Mouse (Mus musculus): ENCODE measurements around the gene Ubqln4. TPM values are rescaled to one million over a fixed set of nuclear protein-coding genes. Genes with fewer than 3 reads are reported as not detected.

Ubqln4 gene
- polyA plus RNA-seq, 1 experiment from 2014 or later: 18.4 TPM

DNA sequence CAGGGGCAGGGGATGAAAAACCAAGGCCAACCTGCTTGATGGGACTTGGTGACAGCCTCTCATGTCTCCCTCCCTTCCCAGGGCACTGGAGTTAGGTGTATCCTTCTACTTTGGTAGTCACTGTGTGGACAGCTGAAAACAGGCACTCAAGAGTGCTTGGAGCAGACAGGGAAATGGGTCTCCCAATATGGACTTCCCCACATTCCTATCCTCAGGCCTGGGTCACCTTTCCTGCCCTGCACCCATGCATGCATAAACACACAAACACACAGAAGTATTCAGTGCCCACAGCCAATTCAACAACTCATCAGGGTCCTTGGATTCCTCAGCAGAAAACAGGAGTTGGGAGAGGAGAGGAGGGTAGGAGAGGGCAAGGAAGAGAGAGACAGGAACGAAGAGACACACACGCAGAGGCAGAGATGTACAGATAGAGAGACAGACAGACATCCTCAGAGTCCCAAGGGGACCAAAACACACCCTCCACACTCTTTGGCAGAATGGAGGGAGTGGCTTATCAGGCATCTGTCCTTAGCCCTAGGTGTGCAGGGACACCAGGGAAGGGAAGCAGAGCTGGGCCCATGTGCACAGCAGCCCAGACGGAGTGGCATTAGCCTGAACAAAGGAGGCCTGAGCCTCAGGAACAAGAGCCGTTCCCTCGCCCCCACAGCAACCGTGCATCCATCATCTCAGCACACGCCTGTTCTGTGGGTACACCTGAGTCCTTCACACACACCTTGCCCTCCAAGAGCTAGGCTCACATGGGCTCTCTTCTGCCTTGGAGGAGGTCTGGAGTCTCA lies 24.2 kb upstream of the Ubqln4 start:
- Histone ChIP-seq H3K36me3 (ENCODE audit: insufficient read depth, low read length) (no peaks in the 10 kb centered on the region), H3K9ac (replicated peaks; ENCODE audit: low read depth) (no peak overlapping the region), H3K4me2 (replicated peaks; ENCODE audit: low read depth, low read length) (no peak overlapping the region), H3K4me3 (ENCODE audit: low read depth, low read length) (no peak overlapping the region), H3K27me3 (replicated peaks; ENCODE audit: insufficient read depth, low read length) (no peaks in the 10 kb centered on the region), H3K27ac (ENCODE audit: low read length) (no peak overlapping the region), H3K9me3 (ENCODE audit: low read length) (no peaks in the 10 kb centered on the region), H3K4me1 (ENCODE audit: insufficient read depth, low read depth, low read length) (peaks cover 10% of the 10 kb centered on the region; the same call in 1 of the 2 replicates)
- TF ChIP-seq CTCF (IDR thresholded peaks at IDR 0.05): no peak
- TF ChIP-seq EP300 (IDR thresholded peaks at IDR 0.05): no peak
- DNase-seq (ENCODE audit: low spot score) (no peak), ATAC-seq (no peak)
- WGBS: 45% methylated on average over 7 of the region's 7 CpGs

DNA sequence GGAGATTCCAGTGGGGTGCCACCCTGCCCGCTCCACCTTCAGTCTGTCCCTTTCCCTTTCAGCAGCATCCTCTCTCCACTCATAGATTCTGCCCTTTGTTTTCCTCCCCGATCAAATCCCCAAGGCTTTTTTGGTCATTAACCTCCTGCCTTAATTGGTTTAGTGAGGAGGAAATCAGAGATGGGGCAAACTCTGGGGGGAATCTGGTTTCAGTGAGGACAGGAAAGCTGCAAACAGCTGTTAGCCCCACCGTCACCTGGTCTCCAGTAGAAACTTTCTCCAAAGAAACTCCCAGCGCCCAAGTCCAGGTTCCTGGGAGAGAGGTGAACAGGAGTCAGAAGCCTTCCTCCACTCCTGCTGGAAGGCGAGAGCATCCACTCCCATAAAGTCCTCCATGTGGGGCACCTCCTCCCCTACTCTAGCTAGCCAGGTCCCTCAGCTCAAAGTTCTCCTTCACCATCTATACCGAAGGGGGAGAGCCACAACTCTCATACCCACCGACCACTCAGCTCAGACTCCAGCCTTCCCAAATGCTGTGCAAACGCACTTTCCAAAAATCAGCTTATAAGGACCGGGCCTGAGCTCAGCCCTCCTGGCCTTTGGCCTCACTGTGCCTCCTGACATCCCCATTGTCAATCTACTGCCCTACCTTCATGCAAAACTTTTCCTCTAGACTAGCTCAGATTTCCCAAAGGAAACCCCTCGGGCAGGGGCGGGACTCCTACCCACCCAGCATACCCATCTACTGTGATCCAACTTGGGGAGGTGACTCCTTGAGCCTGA lies 23.3 kb upstream of the Ubqln4 start:
- no peak overlapping the region for H3K27ac ChIP-seq (ENCODE audit: low read length)
- no peaks in the 10 kb centered on the region for H3K27me3 ChIP-seq (replicated peaks; ENCODE audit: insufficient read depth, low read length)
- DNase-seq (ENCODE audit: low spot score) (no peak), ATAC-seq (no peak)
- peaks cover 10% of the 10 kb centered on the region; the same call in 1 of the 2 replicates for H3K4me1 ChIP-seq (ENCODE audit: insufficient read depth, low read depth, low read length)
- H3K4me3 ChIP-seq (ENCODE audit: low read depth, low read length): no peak overlapping the region
- no peaks in the 10 kb centered on the region for H3K36me3 ChIP-seq (ENCODE audit: insufficient read depth, low read length)
- WGBS: 25% methylated on average over 11 of the region's 11 CpGs
- H3K9me3 ChIP-seq (ENCODE audit: low read length): no peaks in the 10 kb centered on the region
- H3K4me2 ChIP-seq (replicated peaks; ENCODE audit: low read depth, low read length): peak overlapping the region; percentile 98
- TF ChIP-seq EP300 (IDR thresholded peaks at IDR 0.05) (no peak), CTCF (IDR thresholded peaks at IDR 0.05) (no peak)
- H3K9ac ChIP-seq (replicated peaks; ENCODE audit: low read depth): no peak overlapping the region

DNA sequence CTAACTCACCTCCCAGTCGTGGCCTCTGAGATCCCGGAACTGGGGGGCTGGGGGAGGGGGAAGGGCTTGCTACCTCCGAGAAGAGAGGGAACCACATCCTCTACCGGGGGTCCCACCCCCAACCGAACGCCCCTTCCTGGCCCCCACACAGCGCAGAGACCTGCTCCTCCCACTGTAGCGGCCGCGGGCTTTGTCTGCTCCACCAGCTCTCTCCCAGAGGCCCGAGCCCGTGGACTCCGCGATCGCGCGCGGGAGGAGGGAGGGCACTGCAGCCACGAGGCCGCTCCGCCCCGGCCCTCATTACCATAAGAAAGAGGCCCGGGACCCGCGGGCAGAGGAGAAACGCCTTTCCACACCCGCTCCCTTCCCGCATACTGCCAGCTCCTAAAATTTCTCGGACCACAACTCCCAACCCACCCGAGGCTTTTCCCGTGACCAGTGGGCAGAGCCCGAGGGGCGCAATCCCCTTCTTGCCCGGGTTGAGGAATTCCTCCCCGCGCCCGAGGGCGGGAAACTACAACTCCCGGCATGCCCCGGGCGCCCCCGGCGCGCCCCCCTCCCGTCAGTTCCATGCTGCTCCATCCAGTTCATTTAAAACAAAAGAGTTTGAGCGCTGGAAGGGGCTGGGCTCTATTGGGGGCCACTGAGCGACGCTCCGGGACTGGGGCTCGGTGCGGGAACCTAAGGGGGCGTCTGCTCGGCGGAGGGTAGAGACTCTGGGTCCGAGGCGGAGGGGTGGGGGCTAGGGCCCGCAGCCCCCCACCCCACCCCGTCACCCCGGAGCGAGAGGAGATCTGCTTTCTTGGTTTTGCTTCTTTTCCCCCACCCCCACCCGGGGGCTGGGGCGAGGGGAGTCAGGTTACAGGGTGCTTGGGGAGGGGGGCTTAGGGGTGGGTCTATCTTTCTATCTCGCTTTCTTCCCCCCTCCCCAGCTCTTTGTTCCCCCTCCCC lies 21.9 kb upstream of the Ubqln4 start:
- TF ChIP-seq CTCF (IDR thresholded peaks at IDR 0.05) (no peak; the same call in 1 of the 2 replicates), EP300 (IDR thresholded peaks at IDR 0.05) (0 out of 2 replicates have a peak, but pooled peaks have one; percentile 30)
- 1% methylated on average over 52 of the region's 63 CpGs for WGBS
- Histone ChIP-seq H3K4me2 (replicated peaks; ENCODE audit: low read depth, low read length) (peak overlapping the region; percentile 98), H3K27me3 (replicated peaks; ENCODE audit: insufficient read depth, low read length) (no peaks in the 10 kb centered on the region), H3K36me3 (ENCODE audit: insufficient read depth, low read length) (no peaks in the 10 kb centered on the region), H3K4me1 (ENCODE audit: insufficient read depth, low read depth, low read length) (peaks cover 16% of the 10 kb centered on the region; the same call in 1 of the 2 replicates), H3K27ac (ENCODE audit: low read length) (peak overlapping the region; percentile 79), H3K9me3 (ENCODE audit: low read length) (no peaks in the 10 kb centered on the region), H3K9ac (replicated peaks; ENCODE audit: low read depth) (peak overlapping the region; percentile 65), H3K4me3 (ENCODE audit: low read depth, low read length) (peak overlapping the region; percentile 79)
- ATAC-seq (peak; percentile 82), DNase-seq (ENCODE audit: low spot score) (peak; percentile 87)

DNA sequence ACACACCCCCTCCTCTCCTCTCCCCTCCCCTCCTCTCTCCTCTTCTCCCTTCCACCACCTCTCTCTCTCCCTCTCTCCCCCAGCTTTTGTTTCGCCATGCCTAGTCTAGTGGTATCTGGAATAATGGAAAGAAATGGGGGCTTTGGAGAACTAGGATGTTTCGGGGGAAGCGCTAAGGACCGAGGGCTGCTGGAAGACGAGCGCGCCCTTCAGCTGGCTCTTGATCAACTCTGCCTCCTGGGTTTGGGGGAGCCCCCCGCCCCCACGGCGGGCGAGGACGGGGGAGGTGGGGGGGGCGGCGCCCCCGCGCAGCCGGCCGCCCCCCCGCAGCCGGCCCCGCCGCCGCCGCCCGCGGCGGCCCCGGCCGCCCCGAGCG lies 21.3 kb upstream of the Ubqln4 start, which contains the start of gene Mex3a:
Gene Mex3a, plus strand, starts transcription at position 97 of the 376 bp plus-strand sequence.
- WGBS: 2% methylated on average over 7 of the region's 31 CpGs
- ATAC-seq: no peak
- Histone ChIP-seq H3K27ac (ENCODE audit: low read length) (peak within 1 kb of the TSS; percentile 79), H3K4me2 (replicated peaks; ENCODE audit: low read depth, low read length) (peak within 1 kb of the TSS; percentile 98), H3K4me1 (ENCODE audit: insufficient read depth, low read depth, low read length) (peaks cover 22% of the 10 kb centered on the region; the same call in 1 of the 2 replicates), H3K36me3 (ENCODE audit: insufficient read depth, low read length) (no peaks in the 10 kb centered on the region), H3K9me3 (ENCODE audit: low read length) (no peaks in the 10 kb centered on the region), H3K9ac (replicated peaks; ENCODE audit: low read depth) (peak within 1 kb of the TSS; percentile 65), H3K4me3 (ENCODE audit: low read depth, low read length) (peak within 1 kb of the TSS; percentile 79), H3K27me3 (replicated peaks; ENCODE audit: insufficient read depth, low read length) (no peaks in the 10 kb centered on the region)
- no peak for TF ChIP-seq CTCF (IDR thresholded peaks at IDR 0.05)
- DNase-seq (ENCODE audit: low spot score): peak; percentile 10

DNA sequence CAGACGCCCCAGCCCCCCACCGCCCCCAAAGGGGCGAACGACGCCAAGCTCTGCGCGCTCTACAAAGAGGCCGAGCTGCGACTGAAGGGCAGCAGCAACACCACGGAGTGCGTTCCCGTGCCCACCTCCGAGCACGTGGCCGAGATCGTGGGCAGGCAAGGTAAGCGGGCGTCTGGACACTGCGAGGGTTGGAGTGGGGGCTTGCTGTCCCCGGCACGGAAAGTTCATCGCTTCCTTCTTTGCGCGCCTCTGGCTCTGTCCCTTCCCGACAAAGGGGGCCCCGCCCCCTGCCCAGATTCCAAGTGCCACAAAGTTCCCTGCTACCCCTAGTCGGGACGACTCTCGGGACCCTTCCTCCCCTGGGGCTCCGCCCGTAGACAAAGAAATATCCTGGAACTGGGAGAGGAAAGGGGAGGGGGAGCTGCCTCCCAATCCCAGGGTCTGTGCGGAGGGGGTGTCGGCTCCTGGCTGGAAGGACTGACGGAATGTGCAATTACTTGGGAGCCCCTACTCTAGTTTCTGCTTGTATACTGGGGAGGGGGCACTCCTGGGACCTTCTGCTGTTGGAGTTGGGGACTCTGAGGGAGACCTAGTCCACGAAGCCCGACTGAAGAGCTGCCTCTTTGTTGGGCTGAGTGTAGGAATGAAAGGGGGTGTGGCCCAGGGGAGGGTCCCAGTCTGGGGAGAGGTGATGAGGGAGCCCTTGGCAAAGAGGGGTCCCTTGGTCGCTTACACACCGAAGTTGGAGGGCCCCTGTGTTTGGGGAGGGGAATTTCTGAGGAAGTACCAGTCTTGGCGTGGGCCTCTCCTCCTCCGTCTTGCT lies 20.7 kb upstream of the Ubqln4 start:
- peak overlapping the region; percentile 79 for H3K4me3 ChIP-seq (ENCODE audit: low read depth, low read length)
- H3K36me3 ChIP-seq (ENCODE audit: insufficient read depth, low read length): no peaks in the 10 kb centered on the region
- peak; percentile 36 for DNase-seq (ENCODE audit: low spot score)
- H3K4me2 ChIP-seq (replicated peaks; ENCODE audit: low read depth, low read length): peak overlapping the region; percentile 98
- no peak overlapping the region for H3K27ac ChIP-seq (ENCODE audit: low read length)
- 1% methylated on average over 34 of the region's 40 CpGs for WGBS
- H3K4me1 ChIP-seq (ENCODE audit: insufficient read depth, low read depth, low read length): peaks cover 22% of the 10 kb centered on the region; the same call in 1 of the 2 replicates
- ATAC-seq: no peak
- TF ChIP-seq EP300 (IDR thresholded peaks at IDR 0.05) (no peak), CTCF (IDR thresholded peaks at IDR 0.05) (no peak)
- peak overlapping the region; percentile 65 for H3K9ac ChIP-seq (replicated peaks; ENCODE audit: low read depth)
- no peaks in the 10 kb centered on the region for H3K27me3 ChIP-seq (replicated peaks; ENCODE audit: insufficient read depth, low read length)
- no peaks in the 10 kb centered on the region for H3K9me3 ChIP-seq (ENCODE audit: low read length)

All from lung, postnatal 0 days (tissue).